Mouse (Mus musculus): ENCODE measurements at regions not wholly inside any gene's neighbourhood (a gene's known extent, or its start where the extent isn't known, plus 50 kb on each side); places are given as distances from the start of the nearest gene placed in this dataset.

- no peak for ATAC-seq (replicated peaks; ENCODE audit: poor library complexity, severe bottlenecking)
Measured at GRCm38 (mm10) chrX:12358026-12358425, 197.9 kb upstream of the Bcor start.

GRCm38 (mm10) chrX:12365582-12366323, 205.6 kb upstream of the Bcor start:
- ATAC-seq (replicated peaks; ENCODE audit: poor library complexity, severe bottlenecking), result no peak

GRCm38 (mm10) chrX:12366801-12367200, 206.6 kb upstream of the Bcor start:
- no peak for ATAC-seq (replicated peaks; ENCODE audit: poor library complexity, severe bottlenecking)

GRCm38 (mm10) chrX:12373670-12374069, 213.5 kb upstream of the Bcor start:
- ATAC-seq (replicated peaks; ENCODE audit: poor library complexity, severe bottlenecking), result no peak

- ATAC-seq (replicated peaks; ENCODE audit: poor library complexity, severe bottlenecking), result no peak
Measured at GRCm38 (mm10) chrX:12375796-12376195, 211.8 kb upstream of the Atp6ap2 start.

GRCm38 (mm10) chrX:12376238-12376980, 211.2 kb upstream of the Atp6ap2 start:
- ATAC-seq (replicated peaks; ENCODE audit: poor library complexity, severe bottlenecking), result no peak

- ATAC-seq (replicated peaks; ENCODE audit: poor library complexity, severe bottlenecking), result no peak
Measured at GRCm38 (mm10) chrX:12377441-12377840, 210.2 kb upstream of the Atp6ap2 start.

GRCm38 (mm10) chrX:12392145-12392825, 195.3 kb upstream of the Atp6ap2 start:
- ATAC-seq (replicated peaks; ENCODE audit: poor library complexity, severe bottlenecking), result no peak

GRCm38 (mm10) chrX:12409319-12409718, 178.3 kb upstream of the Atp6ap2 start:
- ATAC-seq (replicated peaks; ENCODE audit: poor library complexity, severe bottlenecking), result no peak

- ATAC-seq (replicated peaks; ENCODE audit: poor library complexity, severe bottlenecking), result no peak
Measured at GRCm38 (mm10) chrX:12425566-12425965, 162.0 kb upstream of the Atp6ap2 start.

- ATAC-seq (replicated peaks; ENCODE audit: poor library complexity, severe bottlenecking), result no peak
Measured at GRCm38 (mm10) chrX:12426664-12427063, 160.9 kb upstream of the Atp6ap2 start.

- ATAC-seq (replicated peaks; ENCODE audit: poor library complexity, severe bottlenecking), result no peak
Measured at GRCm38 (mm10) chrX:12432289-12432688, 155.3 kb upstream of the Atp6ap2 start.

- no peak for ATAC-seq (replicated peaks; ENCODE audit: poor library complexity, severe bottlenecking)
Measured at GRCm38 (mm10) chrX:12435656-12436055, 151.9 kb upstream of the Atp6ap2 start.

- ATAC-seq (replicated peaks; ENCODE audit: poor library complexity, severe bottlenecking), result no peak
Measured at GRCm38 (mm10) chrX:12436106-12436505, 151.5 kb upstream of the Atp6ap2 start.

- no peak for ATAC-seq (replicated peaks; ENCODE audit: poor library complexity, severe bottlenecking)
Measured at GRCm38 (mm10) chrX:12439447-12439846, 148.2 kb upstream of the Atp6ap2 start.

GRCm38 (mm10) chrX:12443794-12444193, 143.8 kb upstream of the Atp6ap2 start:
- peak; percentile 73 for ATAC-seq (replicated peaks; ENCODE audit: poor library complexity, severe bottlenecking)

GRCm38 (mm10) chrX:12445093-12445492, 142.5 kb upstream of the Atp6ap2 start:
- peak; percentile 92 for ATAC-seq (replicated peaks; ENCODE audit: poor library complexity, severe bottlenecking)

GRCm38 (mm10) chrX:12447962-12448361, 139.6 kb upstream of the Atp6ap2 start:
- ATAC-seq (replicated peaks; ENCODE audit: poor library complexity, severe bottlenecking), result no peak

- 0 out of 2 replicates have a peak, but pooled peaks have one; percentile 23 for ATAC-seq (replicated peaks; ENCODE audit: poor library complexity, severe bottlenecking)
Measured at GRCm38 (mm10) chrX:12449688-12450087, 137.9 kb upstream of the Atp6ap2 start.

- ATAC-seq (replicated peaks; ENCODE audit: poor library complexity, severe bottlenecking), result peak; percentile 91
Measured at GRCm38 (mm10) chrX:12452979-12453769, 134.4 kb upstream of the Atp6ap2 start.
